Mouse (Mus musculus) 416B (cell line): ENCODE results near the gene Syce2.
A peak's percentile ranks its signal among the peaks of the same experiment; 100 is the strongest.

Experiments used
- DNase-seq: peaks from one replicate; pipeline ENCODE4 v3.0.0; 2011; ENCODE audit warnings: low read depth

Syce2 gene

DNA sequence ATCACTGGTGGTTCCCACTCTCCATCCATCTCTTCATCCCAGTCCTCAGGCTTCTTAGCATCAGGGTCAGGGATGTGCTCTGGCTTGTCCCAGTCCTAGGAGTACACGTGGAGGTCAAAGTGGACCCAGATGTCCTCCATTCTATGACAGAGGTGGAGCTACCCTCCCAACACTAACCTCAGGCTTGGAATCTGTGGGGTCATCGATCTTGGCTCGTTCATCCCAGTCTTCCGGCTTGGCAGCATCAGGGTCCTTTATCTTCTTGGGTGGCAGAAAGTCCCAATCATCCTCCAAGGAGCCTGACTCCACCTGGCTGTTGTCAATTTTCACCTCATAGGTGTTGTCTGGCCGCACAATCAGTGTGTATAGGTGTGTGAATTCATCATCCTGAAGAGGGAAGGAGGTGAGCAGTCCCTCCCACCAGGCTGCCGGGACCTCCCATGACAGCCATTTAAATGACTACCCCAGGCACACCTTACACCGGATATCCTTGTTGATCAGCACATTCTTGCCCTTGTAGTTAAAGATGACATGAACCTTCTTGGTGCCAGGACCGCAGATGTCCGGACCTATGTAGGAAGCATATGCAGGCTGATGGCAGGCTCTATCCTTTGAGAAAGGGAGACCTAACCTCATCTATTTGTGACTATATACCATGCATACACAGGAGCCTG, 27.4 kb upstream of the Syce2 start:
- no peak for DNase-seq

GRCm38 (mm10) chr8:84845355-84846093, 26.4 kb upstream of the Syce2 start:
- DNase-seq: peak; percentile 72

DNA sequence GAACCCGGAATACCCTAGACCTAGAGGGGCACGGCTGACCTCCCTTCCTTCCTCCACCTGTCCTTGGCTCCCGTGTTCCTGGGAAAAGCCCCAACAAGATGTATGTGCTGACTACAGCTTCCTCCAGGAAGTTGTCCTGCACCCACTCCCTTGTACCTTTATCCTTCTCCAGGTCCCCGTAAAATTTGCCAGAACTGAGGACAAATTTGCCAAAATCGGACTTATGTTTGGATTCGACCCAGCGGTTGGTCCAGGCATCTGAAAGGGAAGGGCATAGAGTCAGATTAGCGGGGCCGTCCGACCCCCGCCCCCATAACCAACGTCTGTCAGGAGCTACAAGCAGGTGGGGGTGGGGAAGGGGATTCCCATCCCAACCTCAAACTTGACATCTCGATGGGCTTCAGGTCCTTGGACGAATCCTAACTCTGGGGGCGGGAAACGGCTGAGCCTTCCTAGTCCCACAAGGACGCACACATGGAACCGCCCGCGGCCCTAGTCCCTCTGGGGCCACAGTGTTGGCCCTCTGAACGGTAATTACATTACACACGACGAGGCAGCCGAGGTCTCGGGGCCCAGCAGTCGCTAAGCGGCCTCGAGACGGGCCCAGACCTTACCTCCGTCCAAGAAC, 25.7 kb upstream of the Syce2 start:
- DNase-seq: no peak

- DNase-seq: peak; percentile 100
These were observed 25.0 kb upstream of the Syce2 start, which contains the start of gene Calr for GRCm38 (mm10) chr8:84846722-84847572. Calr (minus strand) TSS chr8:84846934.

DNA sequence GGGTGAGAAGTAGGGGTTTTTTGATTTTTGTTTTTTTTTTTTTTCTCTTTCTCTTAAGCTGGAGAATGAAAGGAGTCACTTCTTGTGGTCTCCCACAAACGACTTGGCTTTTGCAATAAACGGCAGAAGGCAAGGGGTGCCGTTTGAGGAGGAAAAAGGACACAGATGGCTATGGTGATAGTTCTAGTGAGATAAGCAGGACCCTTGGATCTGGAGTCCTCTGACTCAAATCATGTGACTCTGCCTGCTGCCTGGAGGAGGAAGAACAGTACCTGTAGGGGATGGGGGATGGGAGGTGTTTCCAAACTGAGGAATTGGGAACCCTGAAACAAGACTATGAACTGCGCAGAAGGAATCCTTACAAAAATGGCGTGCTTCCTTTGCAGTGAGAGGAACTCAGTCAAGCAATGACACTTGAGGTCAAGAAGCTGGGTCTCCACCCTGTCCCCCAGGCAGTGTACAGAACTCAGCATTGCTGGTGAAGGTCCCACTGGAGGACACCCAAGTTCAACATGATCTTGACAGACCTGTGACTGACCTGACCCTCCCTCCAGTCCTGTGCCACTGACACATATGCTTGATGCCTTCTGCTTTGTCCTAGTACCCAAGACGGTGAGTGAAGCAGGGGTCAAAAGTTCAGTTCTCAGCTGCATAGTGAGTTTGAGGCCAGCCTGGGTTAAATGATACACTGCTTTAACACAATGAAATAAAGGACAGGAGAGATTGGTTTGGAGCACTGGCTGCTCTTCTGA, 24.1 kb upstream of the Syce2 start:
- peak; percentile 99 for DNase-seq

- DNase-seq: no peak
These were observed 15.5 kb upstream of the Syce2 start for GRCm38 (mm10) chr8:84856434-84856833.

GRCm38 (mm10) chr8:84856864-84857441, 15.0 kb upstream of the Syce2 start, which contains the start of gene Farsa:
Farsa (plus strand) TSS chr8:84856989.
- DNase-seq: peak; percentile 96

GRCm38 (mm10) chr8:84872309-84872965, 526 bp downstream of the Syce2 start:
- peak; percentile 64 for DNase-seq

GRCm38 (mm10) chr8:84873016-84873415, 1.1 kb downstream of the Syce2 start:
- no peak for DNase-seq

GRCm38 (mm10) chr8:84874339-84874738, 2.4 kb downstream of the Syce2 start:
- DNase-seq: no peak

DNA sequence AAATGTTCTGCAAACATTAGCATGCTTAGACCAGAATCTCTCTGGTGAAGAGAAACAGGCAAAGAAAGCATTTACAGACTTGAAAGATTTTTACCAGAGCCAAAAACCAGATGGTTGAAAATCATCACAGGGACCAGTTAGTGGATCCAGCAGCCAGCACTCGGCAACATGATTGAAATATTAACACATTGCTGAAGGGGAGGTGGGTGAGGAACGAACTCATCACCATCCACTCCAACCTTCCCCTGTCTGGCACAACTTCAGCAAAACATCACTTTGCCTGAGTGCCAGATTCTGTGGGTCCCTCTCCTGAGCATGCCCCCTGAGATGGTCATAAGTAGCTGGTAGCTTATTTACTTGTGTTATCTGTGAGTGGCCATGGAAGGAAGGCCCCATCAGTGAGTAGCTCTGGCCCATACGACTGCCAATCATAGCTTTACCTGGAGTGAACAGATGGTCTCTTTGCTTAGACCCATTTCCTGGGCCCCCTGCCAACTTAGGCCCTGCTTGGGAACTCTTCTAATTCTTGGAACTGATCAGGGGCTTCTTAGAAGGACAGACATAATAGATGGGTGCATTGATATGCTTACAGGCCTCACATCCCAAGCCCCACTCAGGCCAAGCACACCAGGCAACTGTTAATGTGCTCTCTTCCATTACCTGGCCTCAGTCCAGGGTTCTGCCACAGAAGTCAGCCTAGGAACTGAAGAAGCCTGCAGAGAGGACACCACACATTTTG, 5.6 kb downstream of the Syce2 start:
- DNase-seq: no peak

DNA sequence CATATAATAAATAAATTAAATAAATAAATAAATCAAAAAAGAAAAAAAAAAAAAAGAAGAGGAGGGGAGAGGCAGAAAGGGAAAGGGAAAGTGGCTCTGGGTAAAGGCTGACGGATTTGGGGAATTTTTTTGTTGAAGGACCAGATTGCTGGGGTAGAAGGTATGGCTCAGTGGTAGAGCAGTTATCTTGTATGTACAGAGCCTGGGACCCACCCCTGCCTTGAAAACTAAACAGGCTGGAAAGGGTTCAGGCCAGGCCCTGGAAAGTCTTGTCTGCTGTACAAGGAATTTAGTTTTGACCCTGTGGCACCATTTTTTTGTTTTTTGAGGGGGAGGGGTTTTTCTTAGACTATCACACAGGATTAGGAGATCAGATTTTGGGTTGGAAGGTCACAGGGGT, 7.0 kb downstream of the Syce2 start:
- no peak for DNase-seq

DNA sequence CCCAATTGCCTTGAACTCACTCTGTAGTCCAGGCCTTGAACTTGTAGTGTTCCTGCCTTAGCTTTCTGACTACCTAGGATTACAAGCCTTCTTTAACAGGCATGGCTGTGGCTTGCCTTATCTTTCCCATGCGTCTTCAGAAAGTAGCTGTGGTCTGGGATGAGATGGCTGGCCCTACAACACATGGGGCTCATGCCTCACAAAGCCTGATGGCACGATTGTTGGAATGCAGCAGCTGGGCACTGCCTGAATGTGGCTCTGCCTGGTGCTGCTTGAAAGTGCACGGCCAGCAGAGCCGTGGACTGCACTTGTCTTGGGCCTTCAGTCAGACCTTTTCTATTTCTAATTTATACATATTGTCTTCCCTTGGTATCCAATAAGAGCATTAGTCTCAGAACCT, 12.8 kb downstream of the Syce2 start:
- no peak for DNase-seq

DNA sequence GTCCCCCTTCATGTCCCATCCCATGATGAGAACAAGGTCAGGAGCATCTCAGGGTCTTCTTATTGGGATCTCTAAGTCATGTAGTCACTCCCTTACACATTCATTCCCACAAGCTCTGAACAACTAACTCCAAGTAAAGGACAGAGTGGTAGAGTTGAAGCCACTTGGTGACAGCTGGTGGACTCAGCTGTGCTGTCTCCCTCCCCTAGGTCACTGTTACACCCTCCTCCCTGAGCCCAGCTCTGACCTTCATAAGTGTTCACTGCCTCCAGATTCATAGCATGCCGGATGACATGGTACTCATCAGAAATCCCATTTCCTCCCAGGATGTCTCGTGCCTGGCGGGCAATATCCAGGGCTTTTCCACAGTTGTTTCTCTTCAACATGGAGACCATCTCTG, 16.4 kb downstream of the Syce2 start:
- no peak for DNase-seq

- no peak for DNase-seq
These were observed 17.2 kb downstream of the Syce2 start for GRCm38 (mm10) chr8:84889141-84889540.

- no peak for DNase-seq
These were observed 21.2 kb downstream of the Syce2 start for GRCm38 (mm10) chr8:84892993-84893708.

GRCm38 (mm10) chr8:84893709-84894134, 21.8 kb downstream of the Syce2 start, which contains the start of gene Gcdh:
Gcdh (minus strand) TSS chr8:84893921.
- DNase-seq: peak; percentile 98

- no peak for DNase-seq
These were observed 24.1 kb downstream of the Syce2 start for GRCm38 (mm10) chr8:84895963-84896362.

DNA sequence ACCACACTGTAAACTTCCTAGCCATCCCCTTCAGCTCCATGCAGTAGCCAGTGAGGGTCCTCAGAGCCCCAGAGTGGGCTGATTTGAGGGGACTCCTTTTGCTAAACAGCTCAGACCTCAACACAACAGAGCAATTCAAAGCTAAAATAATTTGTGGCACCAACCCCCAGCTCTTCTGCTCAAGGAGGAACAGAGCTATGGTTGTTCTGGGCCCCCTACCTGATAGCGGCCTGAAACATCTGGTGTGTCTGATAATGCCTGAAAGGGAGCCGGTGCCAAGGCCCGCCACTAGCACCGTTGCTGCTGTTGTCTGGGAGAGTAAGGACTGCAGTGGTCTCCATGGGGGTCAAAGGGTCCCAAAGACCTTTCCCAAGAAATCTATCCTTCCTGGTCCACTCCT, 29.2 kb downstream of the Syce2 start:
- no peak for DNase-seq
